Mouse (Mus musculus) embryo, embryonic 10 days (tissue): ENCODE results near the gene Ly6g5b.

Source experiments
- DNase-seq: peaks from one replicate; pipeline ENCODE4 v3.0.0-alpha.2; 2015; ENCODE audit warnings: low spot score

The Ly6g5b gene

GRCm38 (mm10) chr17:35077786-35078233 is 37.4 kb downstream of the Ly6g5b start, which contains the start of gene Ly6g6d:
Gene Ly6g6d (minus strand): TSS chr17:35078065.
- peak; percentile 75 for DNase-seq

- DNase-seq: no peak
Measured at GRCm38 (mm10) chr17:35077285-35077684, 37.9 kb downstream of the Ly6g5b start.

GRCm38 (mm10) chr17:35076507-35077176 is 38.6 kb downstream of the Ly6g5b start, which contains the start of gene Ly6g6e:
Gene Ly6g6e (plus strand): TSS chr17:35076902.
- DNase-seq: peak; percentile 35

- DNase-seq: no peak
Measured at GRCm38 (mm10) chr17:35074097-35074496, 41.1 kb downstream of the Ly6g5b start.

GRCm38 (mm10) chr17:35071454-35071853 is 43.8 kb downstream of the Ly6g5b start:
- DNase-seq: no peak

GRCm38 (mm10) chr17:35070556-35071229 is 44.5 kb downstream of the Ly6g5b start:
- DNase-seq: no peak

- no peak for DNase-seq
Measured at GRCm38 (mm10) chr17:35068213-35068914, 46.9 kb downstream of the Ly6g5b start.

- DNase-seq: no peak
Measured at GRCm38 (mm10) chr17:35066084-35066483, 49.1 kb downstream of the Ly6g5b start, which contains the start of gene Mpig6b. Gene Mpig6b (minus strand): TSS chr17:35066184.

GRCm38 (mm10) chr17:35064951-35065947 is 50.0 kb downstream of the Ly6g5b start, which contains the start of gene Ly6g6c:
Gene Ly6g6c (plus strand): TSS chr17:35065388.
- DNase-seq: peak; percentile 81

- DNase-seq: no peak
Measured at GRCm38 (mm10) chr17:35064378-35064877, 50.8 kb downstream of the Ly6g5b start.
